Mouse (Mus musculus): ENCODE results near the gene Sema4c. TPM values are rescaled to one million over a fixed set of nuclear protein-coding genes. Genes with fewer than 3 reads are reported as not detected.

Gene Sema4c
- polyA plus RNA-seq, 1 experiment, result 23.8 TPM

GRCm38 (mm10) chr1:36575347-36575746, 17.2 kb upstream of the Sema4c start:
- WGBS, result 48% methylated on average over 6 of the region's 6 CpGs
- H3K27ac ChIP-seq (ENCODE audit: insufficient read depth, low read length), result no peak overlapping the region
- H3K27me3 ChIP-seq (ENCODE audit: control insufficient read depth, insufficient read depth, low read length), result no peaks in the 10 kb centered on the region

DNA sequence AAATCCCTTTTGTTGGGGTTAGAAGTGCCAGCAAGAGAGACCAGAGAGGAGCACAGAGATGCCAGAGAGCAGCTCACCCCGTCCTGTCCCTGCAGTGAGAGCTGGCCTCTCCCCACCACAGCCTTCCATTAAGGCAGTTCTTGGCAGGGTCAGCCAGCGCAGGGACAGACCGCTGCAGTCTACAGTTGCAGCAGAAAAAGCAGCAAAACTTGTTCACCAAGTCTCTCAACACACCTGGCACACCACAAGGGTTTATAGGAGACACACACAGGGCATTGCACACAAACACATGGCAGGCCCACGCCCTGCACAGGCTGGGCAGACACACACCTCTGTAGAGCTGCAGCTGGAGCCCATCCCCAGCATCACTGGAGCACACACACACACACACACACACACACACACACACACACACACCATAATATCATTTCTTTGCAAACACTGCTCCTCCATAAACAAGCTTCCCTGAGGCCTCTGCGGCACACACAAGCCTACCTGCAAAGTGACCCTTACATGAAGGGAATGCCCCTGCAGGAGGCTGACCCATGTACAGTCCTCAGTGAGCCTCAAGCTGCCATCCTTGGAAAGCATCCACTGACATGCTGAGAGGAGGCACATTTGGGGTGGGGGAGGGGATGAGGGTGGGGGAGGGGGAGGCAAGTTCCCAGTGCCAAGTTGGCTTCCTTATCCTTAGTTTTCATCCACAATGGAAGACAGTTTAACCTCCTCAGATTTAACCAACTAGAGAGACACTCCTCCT, 16.2 kb upstream of the Sema4c start:
- DNase-seq, result no peak
- H3K27ac ChIP-seq (ENCODE audit: insufficient read depth, low read length), result no peak overlapping the region
- TF ChIP-seq POLR2A (IDR thresholded peaks at IDR 0.05; ENCODE audit: borderline replicate concordance, insufficient read depth, low read length) (no peak), CTCF (IDR thresholded peaks at IDR 0.05; ENCODE audit: borderline replicate concordance, insufficient read depth, low read depth, low read length) (no peak)
- H3K27me3 ChIP-seq (ENCODE audit: control insufficient read depth, insufficient read depth, low read length), result no peaks in the 10 kb centered on the region
- no peak overlapping the region for H3K4me3 ChIP-seq (replicated peaks; ENCODE audit: insufficient read depth, low read depth, low read length)
- peaks cover 9% of the 10 kb centered on the region for H3K4me1 ChIP-seq (ENCODE audit: control insufficient read depth, insufficient read depth, low read length)
- WGBS, result 75% methylated on average over 5 of the region's 5 CpGs

More at GRCm38 (mm10) chr1:36575347-36575746, 17.2 kb upstream of the Sema4c start:
- Histone ChIP-seq H3K4me3 (replicated peaks; ENCODE audit: insufficient read depth, low read depth, low read length) (no peak overlapping the region), H3K4me1 (ENCODE audit: control insufficient read depth, insufficient read depth, low read length) (peaks cover 16% of the 10 kb centered on the region)
- DNase-seq, result no peak
- TF ChIP-seq POLR2A (IDR thresholded peaks at IDR 0.05; ENCODE audit: borderline replicate concordance, insufficient read depth, low read length), result no peak

DNA sequence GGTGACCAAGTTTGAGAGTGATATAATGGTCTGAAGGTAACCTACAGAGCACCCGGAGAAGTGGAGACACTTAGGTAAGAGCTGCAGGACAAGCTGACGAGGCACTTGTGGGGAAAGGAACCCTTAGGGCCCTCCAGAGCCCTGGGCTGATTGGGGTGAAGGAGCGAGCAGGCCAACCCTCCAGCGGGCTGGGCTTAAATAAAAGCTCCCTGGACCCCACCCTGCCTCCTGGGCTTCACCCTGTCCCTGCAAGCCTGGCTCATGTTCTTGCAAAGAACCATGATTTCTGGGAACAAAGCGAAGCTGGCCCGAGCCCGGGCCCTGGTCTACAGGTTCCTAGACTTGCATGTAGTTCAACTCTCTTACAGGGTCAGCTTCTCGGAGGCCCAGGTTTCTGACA, 15.4 kb upstream of the Sema4c start:
- Histone ChIP-seq H3K4me3 (replicated peaks; ENCODE audit: insufficient read depth, low read depth, low read length) (no peak overlapping the region), H3K27ac (ENCODE audit: insufficient read depth, low read length) (no peak overlapping the region), H3K4me1 (ENCODE audit: control insufficient read depth, insufficient read depth, low read length) (peaks cover 9% of the 10 kb centered on the region), H3K27me3 (ENCODE audit: control insufficient read depth, insufficient read depth, low read length) (no peaks in the 10 kb centered on the region)
- TF ChIP-seq CTCF (IDR thresholded peaks at IDR 0.05; ENCODE audit: borderline replicate concordance, insufficient read depth, low read depth, low read length) (no peak), POLR2A (IDR thresholded peaks at IDR 0.05; ENCODE audit: borderline replicate concordance, insufficient read depth, low read length) (no peak)
- DNase-seq, result no peak
- WGBS, result 95% methylated on average over 8 of the region's 8 CpGs

- Histone ChIP-seq H3K4me1 (ENCODE audit: control insufficient read depth, insufficient read depth, low read length) (peaks cover 9% of the 10 kb centered on the region), H3K27me3 (ENCODE audit: control insufficient read depth, insufficient read depth, low read length) (no peaks in the 10 kb centered on the region), H3K27ac (ENCODE audit: insufficient read depth, low read length) (no peak overlapping the region), H3K4me3 (replicated peaks; ENCODE audit: insufficient read depth, low read depth, low read length) (no peak overlapping the region)
- 72% methylated on average over 1 of the region's 1 CpGs for WGBS
- no peak for DNase-seq
- no peak for TF ChIP-seq POLR2A (IDR thresholded peaks at IDR 0.05; ENCODE audit: borderline replicate concordance, insufficient read depth, low read length)
- no peak for TF ChIP-seq CTCF (IDR thresholded peaks at IDR 0.05; ENCODE audit: borderline replicate concordance, insufficient read depth, low read depth, low read length)
Observed at GRCm38 (mm10) chr1:36572709-36573108, 14.6 kb upstream of the Sema4c start.

DNA sequence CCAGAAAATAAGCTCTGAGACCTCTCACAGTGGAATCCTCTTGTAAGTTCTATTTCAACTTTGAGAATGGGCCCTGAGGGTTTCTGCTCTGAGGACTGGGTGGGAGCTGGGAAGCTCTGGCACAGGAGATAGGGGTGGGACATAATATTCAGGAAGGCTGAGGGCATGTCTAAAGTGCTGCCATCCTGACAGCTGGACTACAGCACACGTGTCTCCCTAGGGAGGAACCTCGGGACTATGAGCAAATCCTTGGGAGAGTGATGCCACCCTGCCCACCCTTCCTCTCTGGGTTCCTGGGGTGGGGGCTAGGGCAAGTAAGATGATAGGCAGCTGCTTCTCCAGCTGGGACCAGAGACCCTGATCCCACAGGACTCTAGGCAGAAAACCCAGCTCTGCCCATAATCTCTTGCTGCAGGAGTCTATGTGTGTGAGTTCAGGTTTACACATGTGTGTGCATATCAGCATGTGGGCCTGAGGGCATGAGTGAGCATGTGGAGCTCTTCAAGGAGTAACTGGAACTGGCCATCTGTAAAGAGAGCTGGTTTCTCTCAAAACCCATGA, 14.1 kb upstream of the Sema4c start:
- Histone ChIP-seq H3K4me1 (ENCODE audit: control insufficient read depth, insufficient read depth, low read length) (peaks cover 9% of the 10 kb centered on the region), H3K27me3 (ENCODE audit: control insufficient read depth, insufficient read depth, low read length) (no peaks in the 10 kb centered on the region), H3K4me3 (replicated peaks; ENCODE audit: insufficient read depth, low read depth, low read length) (no peak overlapping the region), H3K27ac (ENCODE audit: insufficient read depth, low read length) (no peak overlapping the region)
- WGBS, result 85% methylated on average over 2 of the region's 2 CpGs
- TF ChIP-seq POLR2A (IDR thresholded peaks at IDR 0.05; ENCODE audit: borderline replicate concordance, insufficient read depth, low read length) (no peak), CTCF (IDR thresholded peaks at IDR 0.05; ENCODE audit: borderline replicate concordance, insufficient read depth, low read depth, low read length) (no peak)
- no peak for DNase-seq

DNA sequence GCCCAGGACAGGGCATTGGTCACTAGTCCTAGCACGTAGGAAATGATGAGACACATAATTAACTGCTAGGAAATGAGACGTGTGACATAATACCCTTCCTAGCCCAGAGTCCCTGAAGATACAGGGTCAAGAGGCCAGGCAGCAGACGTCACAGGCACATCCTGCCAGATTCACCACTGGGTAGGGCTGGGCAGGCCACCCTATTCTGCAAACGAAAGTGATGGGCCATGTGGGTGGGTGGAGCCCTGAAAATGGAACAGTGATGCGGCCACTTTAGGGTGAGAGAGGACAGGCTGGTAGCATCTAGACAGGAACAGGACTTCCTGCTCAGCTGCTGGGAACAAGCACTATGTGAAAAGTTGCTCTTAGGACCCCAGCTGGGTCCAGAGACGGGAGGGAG, 13.5 kb upstream of the Sema4c start:
- TF ChIP-seq POLR2A (IDR thresholded peaks at IDR 0.05; ENCODE audit: borderline replicate concordance, insufficient read depth, low read length), result no peak
- TF ChIP-seq CTCF (IDR thresholded peaks at IDR 0.05; ENCODE audit: borderline replicate concordance, insufficient read depth, low read depth, low read length), result no peak
- Histone ChIP-seq H3K4me3 (replicated peaks; ENCODE audit: insufficient read depth, low read depth, low read length) (no peak overlapping the region), H3K27ac (ENCODE audit: insufficient read depth, low read length) (no peak overlapping the region), H3K4me1 (ENCODE audit: control insufficient read depth, insufficient read depth, low read length) (peaks cover 9% of the 10 kb centered on the region), H3K27me3 (ENCODE audit: control insufficient read depth, insufficient read depth, low read length) (no peaks in the 10 kb centered on the region)
- 60% methylated on average over 6 of the region's 6 CpGs for WGBS
- DNase-seq, result no peak

DNA sequence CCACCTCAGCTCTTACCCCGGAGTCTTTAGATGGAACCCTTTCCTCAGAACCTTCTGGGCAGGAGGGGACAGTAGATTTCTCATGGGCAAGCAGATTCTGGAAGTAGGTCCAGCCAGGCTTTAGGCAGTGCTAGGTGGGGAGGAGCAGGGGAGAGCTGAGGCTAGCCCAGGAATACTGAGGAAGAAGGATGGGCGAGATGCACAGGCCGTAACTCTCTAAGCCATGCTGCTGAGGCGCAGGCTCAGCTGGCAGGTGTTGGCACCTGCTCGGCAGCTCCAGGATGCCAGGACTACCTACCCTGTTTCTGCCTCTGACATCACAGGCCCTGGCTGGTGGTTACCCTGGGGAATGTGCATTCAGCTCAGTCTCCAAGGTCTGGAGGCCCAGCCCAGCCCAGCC, 12.2 kb upstream of the Sema4c start:
- Histone ChIP-seq H3K27ac (ENCODE audit: insufficient read depth, low read length) (no peak overlapping the region), H3K4me1 (ENCODE audit: control insufficient read depth, insufficient read depth, low read length) (peaks cover 9% of the 10 kb centered on the region), H3K4me3 (replicated peaks; ENCODE audit: insufficient read depth, low read depth, low read length) (no peak overlapping the region), H3K27me3 (ENCODE audit: control insufficient read depth, insufficient read depth, low read length) (no peaks in the 10 kb centered on the region)
- DNase-seq, result no peak
- 91% methylated on average over 5 of the region's 5 CpGs for WGBS
- TF ChIP-seq CTCF (IDR thresholded peaks at IDR 0.05; ENCODE audit: borderline replicate concordance, insufficient read depth, low read depth, low read length), result no peak
- no peak for TF ChIP-seq POLR2A (IDR thresholded peaks at IDR 0.05; ENCODE audit: borderline replicate concordance, insufficient read depth, low read length)

GRCm38 (mm10) chr1:36569694-36570276, 11.6 kb upstream of the Sema4c start:
- no peak for DNase-seq
- no peak for TF ChIP-seq CTCF (IDR thresholded peaks at IDR 0.05; ENCODE audit: borderline replicate concordance, insufficient read depth, low read depth, low read length)
- no peak for TF ChIP-seq POLR2A (IDR thresholded peaks at IDR 0.05; ENCODE audit: borderline replicate concordance, insufficient read depth, low read length)
- WGBS, result 71% methylated on average over 7 of the region's 7 CpGs

More at GRCm38 (mm10) chr1:36569694-36570276, 11.6 kb upstream of the Sema4c start:
- Histone ChIP-seq H3K4me1 (ENCODE audit: control insufficient read depth, insufficient read depth, low read length) (peaks cover 9% of the 10 kb centered on the region), H3K27me3 (ENCODE audit: control insufficient read depth, insufficient read depth, low read length) (no peaks in the 10 kb centered on the region), H3K4me3 (replicated peaks; ENCODE audit: insufficient read depth, low read depth, low read length) (no peak overlapping the region), H3K27ac (ENCODE audit: insufficient read depth, low read length) (no peak overlapping the region)
